Mouse (Mus musculus) spleen, postnatal 4 days (tissue): ENCODE measurements around the gene Rps6ka3.

Experiments used
- DNase-seq, 2 experiments: peaks; one replicate each; pipeline ENCODE4 v3.0.0; 2022; ENCODE audit warnings: low spot score in 2 of 2

The Rps6ka3 gene

GRCm38 (mm10) chrX:159210007-159210406 lies at the start of gene Rps6ka3:
Gene Rps6ka3, plus strand, starts transcription at chrX:159210307.
- DNase-seq, result no peak

- DNase-seq, result no peak
Measured at GRCm38 (mm10) chrX:159169200-159169599, 40.9 kb upstream of the Rps6ka3 start.

- DNase-seq, result no peak
Measured at GRCm38 (mm10) chrX:159171579-159171978, 38.5 kb upstream of the Rps6ka3 start.

GRCm38 (mm10) chrX:159191581-159191980 lies 18.5 kb upstream of the Rps6ka3 start:
- no peak for DNase-seq

- peak in 1 of 2 experiments; percentile 11 for DNase-seq
Measured at GRCm38 (mm10) chrX:159199495-159199894, 10.6 kb upstream of the Rps6ka3 start.

GRCm38 (mm10) chrX:159200101-159200500 lies 10.0 kb upstream of the Rps6ka3 start:
- peak in 1 of 2 experiments; percentile 11 for DNase-seq

- no peak for DNase-seq
Measured at GRCm38 (mm10) chrX:159210892-159211583, 931 bp downstream of the Rps6ka3 start.

GRCm38 (mm10) chrX:159215253-159215652 lies 5.1 kb downstream of the Rps6ka3 start:
- no peak for DNase-seq

GRCm38 (mm10) chrX:159222474-159222873 lies 12.4 kb downstream of the Rps6ka3 start:
- no peak for DNase-seq

GRCm38 (mm10) chrX:159237275-159237674 lies 27.2 kb downstream of the Rps6ka3 start:
- no peak for DNase-seq

GRCm38 (mm10) chrX:159254001-159254884 lies 44.1 kb downstream of the Rps6ka3 start:
- peak; percentile 22 to 66 for DNase-seq

- DNase-seq, result peak; percentile 88 to 91
Measured at GRCm38 (mm10) chrX:159255123-159255978, 45.2 kb downstream of the Rps6ka3 start.

GRCm38 (mm10) chrX:159256040-159256852 lies 46.1 kb downstream of the Rps6ka3 start:
- DNase-seq, result peak; percentile 10 to 66

- DNase-seq, result peak in 1 of 2 experiments; percentile 22
Measured at GRCm38 (mm10) chrX:159256921-159257421, 46.9 kb downstream of the Rps6ka3 start.

GRCm38 (mm10) chrX:159264681-159265080 lies 54.6 kb downstream of the Rps6ka3 start:
- DNase-seq, result peak in 1 of 2 experiments; percentile 12

GRCm38 (mm10) chrX:159269072-159269471 lies 59.0 kb downstream of the Rps6ka3 start:
- DNase-seq, result peak in 1 of 2 experiments; percentile 16

GRCm38 (mm10) chrX:159286765-159287164 lies 76.7 kb downstream of the Rps6ka3 start:
- DNase-seq, result no peak

GRCm38 (mm10) chrX:159295879-159296278 lies 85.8 kb downstream of the Rps6ka3 start:
- DNase-seq, result no peak

GRCm38 (mm10) chrX:159302349-159303311 lies 92.5 kb downstream of the Rps6ka3 start:
- DNase-seq, result no peak
